Mouse (Mus musculus): ENCODE data around the gene Unc119b.
"Not testable (repeated sequence)": the region's sequence is repeated elsewhere in the genome, so short reads cannot be mapped to it uniquely, and the experiment has no call there.

GRCm38 (mm10) chr5:115161940-115162279, 27.1 kb upstream of the Unc119b start:
- TF ChIP-seq CTCF (conservative IDR thresholded peaks at IDR 0.05; ENCODE audit: insufficient read depth, insufficient read length, low read depth, low read length); POLR2A (IDR thresholded peaks at IDR 0.05; ENCODE audit: low read depth, low read length): not testable (repeated sequence)

All from kidney, adult 2 months (tissue).